Mouse (Mus musculus): ENCODE data around the gene Nrm.

Gene Nrm

GRCm38 (mm10) chr17:35834696-35835422 lies 26.3 kb upstream of the Nrm start:
- no peak for DNase-seq (ENCODE audit: low spot score)

GRCm38 (mm10) chr17:35835424-35836140 lies 25.5 kb upstream of the Nrm start:
- no peak for DNase-seq (ENCODE audit: low spot score)

DNA sequence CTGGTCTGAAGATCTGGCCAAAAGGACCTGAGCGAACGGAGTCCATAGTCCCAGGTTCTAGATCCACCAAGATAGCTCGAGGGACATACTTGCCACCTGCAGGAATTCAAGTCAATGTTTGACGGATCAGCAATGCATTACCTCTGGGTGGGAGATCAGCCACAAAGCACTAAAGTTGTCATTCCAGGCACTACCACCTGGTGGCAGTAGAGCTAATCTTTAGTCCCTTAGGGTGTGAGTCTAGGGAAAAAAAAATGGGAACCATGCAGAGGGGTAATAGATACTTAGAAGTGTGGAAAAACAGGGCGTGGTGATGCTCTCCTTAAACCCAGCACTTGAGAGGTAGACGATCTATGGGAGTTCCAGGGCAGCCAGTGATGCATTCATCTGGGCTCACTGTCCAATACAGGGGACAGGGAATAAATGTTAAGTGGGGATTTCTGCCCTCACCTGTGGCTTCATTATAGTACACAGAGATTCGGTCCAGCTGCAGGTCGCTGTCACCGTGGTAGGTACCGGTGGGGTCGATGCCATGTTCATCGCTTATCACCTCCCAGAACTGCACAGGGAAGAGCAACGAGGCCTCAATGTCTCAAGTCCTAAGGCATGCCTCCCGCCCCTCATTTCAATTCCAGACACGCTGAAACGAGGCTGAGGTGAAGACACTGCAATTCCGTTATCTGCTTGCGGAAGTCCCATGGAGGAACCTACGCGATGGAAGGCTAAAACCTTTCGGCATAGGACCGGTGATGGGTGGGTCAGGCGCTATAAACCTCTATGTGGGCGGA lies 24.7 kb upstream of the Nrm start:
- peak; percentile 90 for DNase-seq (ENCODE audit: low spot score)

GRCm38 (mm10) chr17:35836991-35837422 lies 24.1 kb upstream of the Nrm start:
- DNase-seq (ENCODE audit: low spot score) = peak; percentile 96

DNA sequence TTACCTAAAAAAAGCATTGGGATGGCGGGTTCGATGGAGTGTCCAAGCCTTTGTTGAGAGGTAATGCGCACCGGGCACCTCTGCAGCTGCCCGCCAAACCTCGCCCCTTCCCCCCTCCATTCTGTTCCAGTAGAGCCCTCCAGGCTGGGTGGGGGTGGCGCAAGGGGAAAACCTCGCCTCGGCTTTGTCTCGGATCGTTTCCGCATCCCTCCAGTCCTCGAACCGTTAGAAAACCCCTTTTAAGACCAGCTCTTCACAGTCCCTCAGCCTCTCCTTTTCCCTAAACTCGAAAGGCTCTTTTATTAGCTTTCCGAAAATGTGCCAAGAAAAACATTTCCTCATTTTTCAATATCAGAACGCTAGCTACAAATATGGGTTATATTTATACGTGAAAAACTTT lies 23.6 kb upstream of the Nrm start:
- peak; percentile 79 for DNase-seq (ENCODE audit: low spot score)

GRCm38 (mm10) chr17:35838122-35838544 lies 23.0 kb upstream of the Nrm start, which contains the start of gene Tubb5:
TSS of gene Tubb5 (minus strand) at chr17:35838306.
- DNase-seq (ENCODE audit: low spot score) = peak; percentile 96

DNA sequence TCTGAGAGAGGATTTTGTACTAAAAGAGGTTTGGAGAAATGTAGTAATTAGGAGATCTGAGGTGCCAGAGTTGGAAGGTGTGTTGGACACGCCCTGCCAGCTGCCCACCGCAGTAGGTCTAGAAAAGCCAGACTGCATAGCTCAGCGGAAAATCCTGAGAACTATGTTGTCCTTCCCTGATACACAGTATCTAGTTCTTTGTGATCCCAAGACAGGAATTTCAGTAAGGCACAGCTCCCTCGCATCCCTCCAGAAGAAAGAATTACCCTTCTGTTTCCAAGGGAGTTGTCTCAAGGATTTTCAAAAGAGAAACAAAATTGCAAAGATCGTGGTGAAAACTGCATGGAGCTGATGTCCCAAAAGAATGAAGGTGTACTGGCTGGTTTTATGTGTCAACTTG lies 22.5 kb upstream of the Nrm start:
- peak; percentile 61 for DNase-seq (ENCODE audit: low spot score)

GRCm38 (mm10) chr17:35839002-35839401 lies 22.1 kb upstream of the Nrm start:
- peak; percentile 62 for DNase-seq (ENCODE audit: low spot score)

DNA sequence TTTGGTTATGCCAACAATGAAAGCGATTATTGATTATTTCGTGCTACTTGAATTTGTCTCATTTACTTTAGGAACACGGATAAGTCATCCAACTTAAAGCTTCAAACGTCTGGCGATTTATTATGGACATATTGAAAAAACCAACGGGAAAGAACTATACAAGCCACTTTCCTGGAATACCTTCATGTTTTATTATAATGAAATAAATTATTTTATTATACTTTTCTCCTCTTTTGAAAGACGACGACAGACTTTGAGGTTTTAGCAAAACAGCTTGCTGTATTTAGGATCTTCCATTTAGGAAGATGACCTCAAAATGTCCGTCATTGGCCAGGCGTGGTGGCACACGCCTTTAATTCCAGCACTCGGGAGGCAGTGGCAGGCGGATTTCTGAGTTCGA lies 20.6 kb upstream of the Nrm start:
- no peak for DNase-seq (ENCODE audit: low spot score)

DNA sequence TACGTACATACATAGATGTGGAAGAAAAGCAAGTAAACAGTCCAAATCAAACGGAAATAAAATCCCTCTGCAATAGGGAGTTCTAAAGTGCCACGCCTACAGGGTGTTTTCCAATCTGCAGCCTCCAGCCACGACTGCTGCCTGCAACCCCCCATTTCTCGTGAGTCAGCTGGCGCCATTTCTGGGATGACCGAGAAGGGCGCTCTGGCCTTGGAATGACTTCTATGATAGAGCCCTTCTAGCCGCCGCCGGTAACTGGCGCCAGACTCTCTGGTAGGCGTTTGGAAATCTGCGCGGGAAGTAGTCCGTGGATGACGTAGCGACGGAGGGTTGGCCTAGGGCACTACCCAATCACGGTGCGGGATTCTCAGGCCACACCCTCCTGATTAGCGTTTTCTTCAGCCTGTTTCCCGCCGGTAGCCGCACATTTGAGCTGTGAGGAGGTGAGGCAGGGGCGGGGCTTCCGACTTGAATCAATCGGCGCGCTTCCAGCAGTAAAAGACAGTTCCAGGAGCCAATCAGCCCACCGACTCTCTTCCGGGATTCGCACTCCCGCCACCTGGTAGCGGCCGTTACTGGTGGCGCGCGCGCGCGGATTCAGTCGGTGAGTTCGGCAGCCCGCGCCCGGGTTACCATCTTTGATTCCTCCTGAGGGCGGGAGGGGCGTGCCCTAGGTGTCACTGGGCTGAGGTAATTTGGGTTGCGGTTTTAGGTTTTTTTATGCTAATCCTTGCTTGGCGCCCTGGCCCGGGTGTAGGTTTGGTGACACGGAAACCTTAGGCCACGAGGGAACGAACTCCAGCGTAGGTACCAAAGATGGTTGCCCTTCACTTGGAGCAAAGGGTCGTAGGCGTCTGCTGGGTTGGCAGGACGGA lies 19.8 kb upstream of the Nrm start, which contains the start of gene Mdc1:
Gene Mdc1 (plus strand): TSS at position 440 of the 875 bp plus-strand sequence.
- DNase-seq (ENCODE audit: low spot score) = peak; percentile 99

DNA sequence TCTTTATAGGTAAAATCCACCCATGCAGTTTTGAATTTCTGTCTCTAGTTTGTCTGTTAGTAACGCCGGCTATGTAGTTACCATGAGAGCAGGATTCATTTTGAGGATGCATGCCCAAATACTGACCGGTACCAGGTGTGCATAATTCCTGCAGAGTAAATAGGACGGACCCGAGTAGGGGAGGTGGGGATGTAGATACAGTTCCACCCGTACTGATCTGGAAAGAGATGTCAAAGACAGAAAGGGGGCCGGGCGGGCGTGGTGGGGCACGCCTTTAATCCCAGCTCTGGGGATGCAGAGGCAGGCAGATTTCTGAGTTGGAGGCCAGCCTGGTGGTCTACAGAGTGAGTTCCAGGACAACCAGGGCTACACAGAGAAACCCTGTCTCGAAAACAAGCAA lies 19.1 kb upstream of the Nrm start:
- no peak for DNase-seq (ENCODE audit: low spot score)

DNA sequence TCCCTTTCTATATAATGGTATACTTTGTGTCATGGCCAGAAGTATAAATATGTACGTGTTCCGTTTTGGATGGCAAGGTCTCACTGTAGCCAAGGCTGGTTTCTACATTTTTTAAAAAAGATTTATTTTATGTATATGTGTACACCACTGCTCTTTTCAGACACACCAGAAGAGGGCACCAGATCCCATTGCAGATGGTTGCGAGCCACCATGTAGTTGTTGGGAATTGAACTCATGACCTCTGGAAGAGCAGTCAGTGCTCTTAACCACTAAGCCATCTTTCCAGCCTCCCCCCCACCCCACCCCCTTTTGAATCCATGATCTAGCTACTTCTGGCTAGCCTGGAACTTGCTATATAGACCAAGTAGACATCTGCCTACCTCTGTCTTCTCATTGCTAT lies 17.6 kb upstream of the Nrm start:
- DNase-seq (ENCODE audit: low spot score) = no peak

DNA sequence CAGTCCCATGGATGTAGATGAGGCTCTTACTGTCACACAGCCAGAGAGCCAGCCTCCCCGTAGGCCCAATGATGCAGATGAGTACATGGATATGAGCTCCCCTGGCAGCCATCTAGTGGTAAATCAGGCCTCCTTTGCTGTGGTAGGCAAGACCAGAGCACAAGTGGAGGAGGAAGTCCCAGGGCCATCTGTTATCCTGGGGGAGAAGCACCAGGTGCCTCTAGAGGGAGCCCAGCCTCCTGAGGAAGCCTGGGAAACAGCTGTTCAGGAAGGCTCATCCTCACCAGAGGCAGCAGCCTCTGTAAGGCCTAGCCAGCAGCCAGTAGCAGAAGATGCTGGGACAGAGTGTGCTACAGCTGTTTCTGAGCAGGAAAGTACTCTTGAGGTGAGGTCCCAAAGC lies 13.0 kb upstream of the Nrm start:
- DNase-seq (ENCODE audit: low spot score) = no peak

GRCm38 (mm10) chr17:35850974-35851373 lies 10.1 kb upstream of the Nrm start:
- DNase-seq (ENCODE audit: low spot score) = no peak

GRCm38 (mm10) chr17:35859371-35859770 lies 1.7 kb upstream of the Nrm start:
- DNase-seq (ENCODE audit: low spot score) = no peak

DNA sequence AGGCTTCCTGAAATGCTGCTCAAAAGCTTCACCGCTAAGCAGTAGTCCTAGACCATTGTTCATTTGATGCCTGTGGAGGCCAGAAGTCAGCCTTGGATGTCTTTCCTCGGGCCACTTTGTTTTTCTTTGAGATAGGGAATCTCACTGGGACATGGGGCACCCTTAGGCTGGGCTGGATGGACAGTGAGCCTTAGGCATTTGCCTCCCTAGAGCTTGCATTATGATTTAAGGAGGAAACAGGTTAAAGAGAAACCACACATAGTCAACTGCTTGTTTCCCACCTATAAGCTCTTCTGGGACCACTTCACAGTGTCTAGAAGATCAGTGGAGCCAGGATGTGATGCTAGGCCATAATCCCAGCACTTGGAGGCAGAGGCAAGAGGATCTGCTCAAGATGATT lies 1.3 kb upstream of the Nrm start:
- no peak for DNase-seq (ENCODE audit: low spot score)

DNA sequence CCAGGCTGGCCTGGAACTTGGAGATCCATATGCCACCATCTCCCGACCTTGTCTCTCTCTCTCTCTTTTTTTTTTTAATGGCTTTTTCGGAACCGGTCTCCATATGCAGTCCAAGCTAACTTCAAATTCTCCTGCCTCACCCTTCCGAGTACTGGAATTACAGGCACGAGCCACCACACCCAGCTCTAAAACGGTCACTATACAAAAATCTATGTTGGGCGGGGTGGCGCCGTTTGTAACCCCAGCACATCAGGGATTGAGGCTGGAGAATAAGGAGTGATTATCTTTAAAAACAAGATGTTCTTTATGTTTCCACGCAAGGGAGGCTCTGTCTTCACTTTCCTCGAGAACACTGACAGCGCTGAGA lies 304 bp upstream of the Nrm start:
- DNase-seq (ENCODE audit: low spot score) = no peak

- no peak for DNase-seq (ENCODE audit: low spot score)
Measured at GRCm38 (mm10) chr17:35864832-35865353, 3.8 kb downstream of the Nrm start.

DNA sequence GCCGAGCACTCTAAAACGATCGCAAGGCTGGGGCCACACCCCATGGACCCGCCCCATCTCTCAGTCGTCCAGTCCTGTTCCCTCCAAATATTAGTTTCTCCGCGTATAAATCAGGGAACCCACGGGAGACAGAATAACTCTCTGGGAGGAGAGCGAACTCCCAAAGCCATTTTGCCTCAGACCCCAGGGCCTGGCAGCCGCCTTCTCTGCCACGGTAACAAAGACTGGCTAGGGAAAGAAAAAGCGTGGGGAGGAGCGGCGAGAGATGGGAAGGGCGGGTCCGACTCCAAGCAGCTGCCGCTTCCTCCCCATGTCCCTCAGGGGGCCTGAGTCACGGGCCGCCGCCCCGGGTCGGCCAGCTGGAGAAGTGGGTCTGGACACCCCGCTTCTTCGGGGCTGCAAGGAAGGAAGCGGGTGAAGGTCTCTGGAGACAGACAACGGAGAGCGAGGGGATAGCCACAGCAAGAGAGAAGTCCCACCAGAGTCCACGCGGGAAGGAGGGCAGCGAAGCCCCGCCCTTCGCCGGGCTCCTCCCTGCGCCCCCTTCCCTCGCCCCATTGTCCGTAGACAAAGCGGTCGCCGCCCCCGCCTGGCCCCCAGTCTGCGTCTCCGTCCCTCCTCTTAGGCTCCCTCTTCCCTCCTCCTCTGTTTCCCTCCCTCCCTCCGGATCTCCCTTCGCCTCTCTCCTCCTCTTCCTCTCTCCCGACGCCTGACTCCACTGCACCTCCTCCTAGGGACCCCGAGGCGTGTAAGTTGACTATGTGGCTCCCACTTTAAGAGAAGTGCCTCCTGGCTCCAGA lies 4.6 kb downstream of the Nrm start, which contains the start of gene Ppp1r18:
Gene Ppp1r18 (plus strand): TSS at position 113 of the 800 bp plus-strand sequence.
- peak; percentile 88 for DNase-seq (ENCODE audit: low spot score)

- DNase-seq (ENCODE audit: low spot score) = peak; percentile 84
Measured at GRCm38 (mm10) chr17:35866281-35866831, 5.2 kb downstream of the Nrm start.

Measured in testis, postnatal 10 days (tissue).